Mouse (Mus musculus): Measurements from ENCODE around the gene Farp1. TPM values are rescaled to one million over a fixed set of nuclear protein-coding genes. Genes with fewer than 3 reads are reported as not detected.
"Not testable (repeated sequence)": the region's sequence is repeated elsewhere in the genome, so short reads cannot be mapped to it uniquely, and the experiment has no call there.

The Farp1 gene
- polyA plus RNA-seq, 1 experiment, result 44.4 TPM

GRCm38 (mm10) chr14:121038676-121039075 lies 3.7 kb downstream of the Farp1 start:
- no peak for DNase-seq
- no peak for TF ChIP-seq CTCF (IDR thresholded peaks at IDR 0.05; ENCODE audit: borderline replicate concordance, insufficient read depth, low read depth, low read length)
- TF ChIP-seq POLR2A (IDR thresholded peaks at IDR 0.05; ENCODE audit: borderline replicate concordance, insufficient read depth, low read length), result no peak
- H3K4me1 ChIP-seq (ENCODE audit: control insufficient read depth, insufficient read depth, low read length), result peaks cover 13% of the 10 kb centered on the region; the same call in 1 of the 2 replicates
- 55% methylated on average over 5 of the region's 5 CpGs for WGBS
- H3K4me3 ChIP-seq (replicated peaks; ENCODE audit: insufficient read depth, low read depth, low read length), result no peak overlapping the region
- H3K27ac ChIP-seq (ENCODE audit: insufficient read depth, low read length), result no peak overlapping the region
- no peaks in the 10 kb centered on the region for H3K27me3 ChIP-seq (ENCODE audit: control insufficient read depth, insufficient read depth, low read length)

- Histone ChIP-seq H3K27ac (ENCODE audit: insufficient read depth, low read length) (no peak overlapping the region), H3K4me1 (ENCODE audit: control insufficient read depth, insufficient read depth, low read length) (peaks cover 19% of the 10 kb centered on the region), H3K27me3 (ENCODE audit: control insufficient read depth, insufficient read depth, low read length) (no peaks in the 10 kb centered on the region), H3K4me3 (replicated peaks; ENCODE audit: insufficient read depth, low read depth, low read length) (no peak overlapping the region)
- no peak for TF ChIP-seq POLR2A (IDR thresholded peaks at IDR 0.05; ENCODE audit: borderline replicate concordance, insufficient read depth, low read length)
- no peak for TF ChIP-seq CTCF (IDR thresholded peaks at IDR 0.05; ENCODE audit: borderline replicate concordance, insufficient read depth, low read depth, low read length)
- 94% methylated on average over 3 of the region's 3 CpGs for WGBS
- no peak for DNase-seq
These were observed 9.1 kb downstream of the Farp1 start for GRCm38 (mm10) chr14:121044145-121044544.

GRCm38 (mm10) chr14:121046313-121046961 lies 11.4 kb downstream of the Farp1 start:
- Histone ChIP-seq H3K27me3 (ENCODE audit: control insufficient read depth, insufficient read depth, low read length) (no peaks in the 10 kb centered on the region), H3K4me3 (replicated peaks; ENCODE audit: insufficient read depth, low read depth, low read length) (no peak overlapping the region), H3K27ac (ENCODE audit: insufficient read depth, low read length) (no peak overlapping the region), H3K4me1 (ENCODE audit: control insufficient read depth, insufficient read depth, low read length) (peaks cover 19% of the 10 kb centered on the region)
- WGBS, result 83% methylated on average over 9 of the region's 9 CpGs
- no peak for DNase-seq
- TF ChIP-seq POLR2A (IDR thresholded peaks at IDR 0.05; ENCODE audit: borderline replicate concordance, insufficient read depth, low read length) (no peak), CTCF (IDR thresholded peaks at IDR 0.05; ENCODE audit: borderline replicate concordance, insufficient read depth, low read depth, low read length) (no peak)

GRCm38 (mm10) chr14:121047780-121048179 lies 12.8 kb downstream of the Farp1 start:
- H3K27me3 ChIP-seq (ENCODE audit: control insufficient read depth, insufficient read depth, low read length), result no peaks in the 10 kb centered on the region
- peak; percentile 38 to 52 for DNase-seq
- peaks cover 28% of the 10 kb centered on the region for H3K4me1 ChIP-seq (ENCODE audit: control insufficient read depth, insufficient read depth, low read length)
- TF ChIP-seq CTCF (IDR thresholded peaks at IDR 0.05; ENCODE audit: borderline replicate concordance, insufficient read depth, low read depth, low read length), result no peak
- TF ChIP-seq POLR2A (IDR thresholded peaks at IDR 0.05; ENCODE audit: borderline replicate concordance, insufficient read depth, low read length), result no peak
- 0 out of 2 replicates have a peak overlapping the region, but pooled peaks have one; percentile 43 for H3K27ac ChIP-seq (ENCODE audit: insufficient read depth, low read length)
- WGBS, result 26% methylated on average over 6 of the region's 6 CpGs
- no peak overlapping the region for H3K4me3 ChIP-seq (replicated peaks; ENCODE audit: insufficient read depth, low read depth, low read length)

GRCm38 (mm10) chr14:121051002-121051401 lies 16.0 kb downstream of the Farp1 start:
- 94% methylated on average over 3 of the region's 4 CpGs for WGBS

GRCm38 (mm10) chr14:121053020-121053518 lies 18.1 kb downstream of the Farp1 start:
- DNase-seq, result no peak
- 34% methylated on average over 5 of the region's 5 CpGs for WGBS
- TF ChIP-seq POLR2A (IDR thresholded peaks at IDR 0.05; ENCODE audit: borderline replicate concordance, insufficient read depth, low read length) (no peak), CTCF (IDR thresholded peaks at IDR 0.05; ENCODE audit: borderline replicate concordance, insufficient read depth, low read depth, low read length) (no peak)
- Histone ChIP-seq H3K27me3 (ENCODE audit: control insufficient read depth, insufficient read depth, low read length) (no peaks in the 10 kb centered on the region), H3K27ac (ENCODE audit: insufficient read depth, low read length) (0 out of 2 replicates have a peak overlapping the region, but pooled peaks have one; percentile 22), H3K4me3 (replicated peaks; ENCODE audit: insufficient read depth, low read depth, low read length) (no peak overlapping the region), H3K4me1 (ENCODE audit: control insufficient read depth, insufficient read depth, low read length) (peaks cover 27% of the 10 kb centered on the region; the same call in 1 of the 2 replicates)

More at GRCm38 (mm10) chr14:121051002-121051401, 16.0 kb downstream of the Farp1 start:
- not testable (repeated sequence) for H3K27ac ChIP-seq (ENCODE audit: insufficient read depth, low read length); DNase-seq; H3K27me3 ChIP-seq (ENCODE audit: control insufficient read depth, insufficient read depth, low read length); H3K4me3 ChIP-seq (replicated peaks; ENCODE audit: insufficient read depth, low read depth, low read length)
- peaks cover 36% of the 10 kb centered on the region for H3K4me1 ChIP-seq (ENCODE audit: control insufficient read depth, insufficient read depth, low read length)

GRCm38 (mm10) chr14:121054062-121054461 lies 19.1 kb downstream of the Farp1 start:
- H3K27ac ChIP-seq (ENCODE audit: insufficient read depth, low read length), result no peak overlapping the region
- H3K27me3 ChIP-seq (ENCODE audit: control insufficient read depth, insufficient read depth, low read length), result no peaks in the 10 kb centered on the region
- 85% methylated on average over 5 of the region's 5 CpGs for WGBS

GRCm38 (mm10) chr14:121057750-121058149 lies 22.8 kb downstream of the Farp1 start:
- Histone ChIP-seq H3K27me3 (ENCODE audit: control insufficient read depth, insufficient read depth, low read length) (no peaks in the 10 kb centered on the region), H3K4me1 (ENCODE audit: control insufficient read depth, insufficient read depth, low read length) (peaks cover 25% of the 10 kb centered on the region), H3K27ac (ENCODE audit: insufficient read depth, low read length) (no peak overlapping the region), H3K4me3 (replicated peaks; ENCODE audit: insufficient read depth, low read depth, low read length) (no peak overlapping the region)
- no peak for DNase-seq
- WGBS, result 98% methylated on average over 5 of the region's 5 CpGs
- TF ChIP-seq CTCF (IDR thresholded peaks at IDR 0.05; ENCODE audit: borderline replicate concordance, insufficient read depth, low read depth, low read length), result no peak
- no peak for TF ChIP-seq POLR2A (IDR thresholded peaks at IDR 0.05; ENCODE audit: borderline replicate concordance, insufficient read depth, low read length)

More at GRCm38 (mm10) chr14:121054062-121054461, 19.1 kb downstream of the Farp1 start:
- no peak for DNase-seq
- Histone ChIP-seq H3K4me1 (ENCODE audit: control insufficient read depth, insufficient read depth, low read length) (peaks cover 24% of the 10 kb centered on the region; the same call in 1 of the 2 replicates), H3K4me3 (replicated peaks; ENCODE audit: insufficient read depth, low read depth, low read length) (no peak overlapping the region)
- TF ChIP-seq POLR2A (IDR thresholded peaks at IDR 0.05; ENCODE audit: borderline replicate concordance, insufficient read depth, low read length) (no peak), CTCF (IDR thresholded peaks at IDR 0.05; ENCODE audit: borderline replicate concordance, insufficient read depth, low read depth, low read length) (no peak)
